Mouse (Mus musculus) urinary bladder, postnatal 36 days (tissue): ENCODE measurements around the gene Fgfr2.
A peak's percentile ranks its signal among the peaks of the same experiment; 100 is the strongest.

ENCODE experiments used
- DNase-seq, 2 experiments: peaks; one replicate each; pipeline ENCODE4 v3.0.0; 2022; ENCODE audit warnings: low spot score in 2 of 2, mixed read lengths in 1 of 2

The Fgfr2 gene

DNA sequence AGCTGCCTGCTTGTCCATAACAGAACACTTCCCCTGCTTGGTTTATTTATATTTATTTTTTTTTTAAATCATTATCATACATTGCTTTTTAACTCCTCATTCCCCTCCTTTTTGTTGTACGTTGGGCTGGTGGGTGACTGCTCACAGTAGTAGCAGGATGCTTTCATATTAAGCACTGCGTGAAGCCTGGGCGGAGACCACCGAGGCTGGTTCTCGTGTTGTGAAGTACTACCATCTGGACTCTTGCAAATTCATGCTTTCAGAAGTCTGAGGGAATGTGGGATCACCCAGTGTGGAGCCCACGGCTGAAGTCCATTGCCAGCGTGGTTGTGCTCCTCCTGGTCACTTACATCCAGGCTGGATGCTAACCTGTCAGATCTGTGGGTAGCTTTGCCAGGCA, 2391.4 kb downstream of the Fgfr2 start:
- no peak for DNase-seq

DNA sequence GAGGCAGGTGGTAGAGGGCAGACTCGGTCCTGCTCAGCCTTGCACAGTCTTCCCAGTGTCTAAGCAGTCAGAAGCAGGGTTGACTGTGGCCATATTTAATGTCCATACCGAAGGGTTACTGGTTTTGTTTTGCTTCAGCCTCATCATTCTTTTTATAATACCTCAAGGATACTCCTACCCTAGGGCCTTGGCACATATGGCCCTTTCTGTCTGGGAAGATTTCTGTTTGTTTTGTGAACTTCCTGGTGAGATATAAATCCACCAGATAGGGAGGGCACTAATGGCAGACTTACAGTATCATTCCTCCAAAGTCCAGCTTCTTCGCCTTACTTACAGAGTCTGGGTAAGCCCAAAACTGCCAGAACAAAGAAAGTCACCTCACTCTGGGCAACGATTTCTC, 2395.6 kb downstream of the Fgfr2 start:
- DNase-seq = no peak

DNA sequence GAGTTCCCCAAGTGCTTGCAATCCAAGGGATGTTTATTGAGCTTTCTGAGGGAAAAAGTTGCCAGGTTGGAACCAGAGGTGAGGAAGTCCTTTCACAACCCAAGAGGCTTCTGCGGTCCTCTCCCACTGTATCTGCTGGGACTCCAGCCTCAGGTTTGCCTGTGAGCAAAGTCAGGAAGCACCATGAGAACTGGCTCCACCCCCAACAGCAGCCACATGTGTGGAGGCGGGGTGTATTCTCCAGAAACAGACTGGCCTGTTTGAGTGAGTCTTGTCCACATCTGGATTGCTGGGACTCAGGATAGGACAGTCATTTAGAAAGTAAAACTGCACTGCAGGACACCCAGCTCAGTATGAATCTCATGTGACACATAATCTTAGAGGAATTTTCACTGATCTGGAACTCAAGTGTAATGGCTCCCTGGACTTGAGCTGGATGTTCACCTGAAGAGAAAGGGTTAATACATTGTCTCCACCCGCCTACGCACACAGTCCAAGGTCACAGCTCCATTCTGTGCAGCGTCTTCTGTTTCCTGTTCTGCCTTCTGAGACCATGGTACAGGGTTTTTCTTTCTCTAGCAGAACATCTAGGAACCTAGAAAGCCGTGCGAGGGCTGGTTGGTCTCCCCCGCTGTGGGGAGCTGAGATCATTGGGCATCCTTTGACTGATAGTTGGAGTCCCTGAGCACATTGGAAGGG, 2396.3 kb downstream of the Fgfr2 start:
- no peak for DNase-seq

DNA sequence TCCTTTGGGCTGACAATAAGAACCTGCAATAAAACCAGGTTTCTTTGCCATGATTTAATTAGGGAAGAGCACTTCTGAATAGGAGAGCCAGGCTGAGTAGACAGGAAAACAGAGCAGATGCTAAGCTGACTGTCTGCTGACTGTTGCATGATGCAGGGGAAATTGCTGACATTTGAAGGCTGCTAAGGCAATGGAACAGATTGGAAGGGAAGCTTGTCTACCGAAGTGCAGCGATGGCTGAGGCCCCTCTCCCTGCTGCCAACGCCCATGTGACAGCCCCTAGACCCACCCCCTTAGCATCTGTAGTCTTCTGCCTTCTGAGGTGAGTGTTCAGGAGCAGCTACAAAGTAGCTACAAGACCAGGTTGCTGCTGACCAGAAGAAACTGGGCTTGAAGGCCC, 2397.0 kb downstream of the Fgfr2 start:
- DNase-seq = no peak

DNA sequence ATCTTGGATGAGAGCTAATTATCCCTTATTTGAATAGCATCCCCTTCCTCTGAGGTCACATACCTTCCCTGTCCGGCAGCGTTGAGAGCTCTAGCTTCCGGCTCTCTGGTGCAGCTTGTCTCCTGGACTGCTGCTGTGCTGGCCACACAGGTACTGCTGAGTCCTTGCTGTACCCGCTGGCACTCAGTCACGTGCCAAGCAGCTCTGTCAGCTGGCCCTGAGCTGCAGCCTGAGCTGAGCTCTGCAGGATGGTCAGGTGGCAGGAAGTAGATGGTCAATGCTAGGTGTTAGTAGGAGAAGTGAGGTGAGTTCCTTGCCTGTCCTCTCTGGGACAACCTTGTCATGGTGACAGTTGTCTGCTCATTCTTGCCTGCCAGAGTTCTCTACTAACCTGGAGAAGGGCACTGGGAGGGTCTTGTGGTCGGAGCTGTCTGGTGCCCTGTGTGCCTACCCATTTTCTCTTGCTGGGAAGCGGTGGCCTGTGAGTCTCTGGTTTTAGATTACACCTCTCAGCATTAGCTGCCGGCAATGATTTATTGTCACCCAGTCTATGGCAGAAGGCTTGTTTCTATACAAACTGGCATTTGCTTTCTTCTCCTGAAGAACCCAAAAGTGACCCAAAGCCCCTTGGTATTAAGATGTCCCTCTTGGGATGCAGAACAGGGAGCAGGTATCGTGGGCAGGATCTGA, 2402.4 kb downstream of the Fgfr2 start:
- no peak for DNase-seq

DNA sequence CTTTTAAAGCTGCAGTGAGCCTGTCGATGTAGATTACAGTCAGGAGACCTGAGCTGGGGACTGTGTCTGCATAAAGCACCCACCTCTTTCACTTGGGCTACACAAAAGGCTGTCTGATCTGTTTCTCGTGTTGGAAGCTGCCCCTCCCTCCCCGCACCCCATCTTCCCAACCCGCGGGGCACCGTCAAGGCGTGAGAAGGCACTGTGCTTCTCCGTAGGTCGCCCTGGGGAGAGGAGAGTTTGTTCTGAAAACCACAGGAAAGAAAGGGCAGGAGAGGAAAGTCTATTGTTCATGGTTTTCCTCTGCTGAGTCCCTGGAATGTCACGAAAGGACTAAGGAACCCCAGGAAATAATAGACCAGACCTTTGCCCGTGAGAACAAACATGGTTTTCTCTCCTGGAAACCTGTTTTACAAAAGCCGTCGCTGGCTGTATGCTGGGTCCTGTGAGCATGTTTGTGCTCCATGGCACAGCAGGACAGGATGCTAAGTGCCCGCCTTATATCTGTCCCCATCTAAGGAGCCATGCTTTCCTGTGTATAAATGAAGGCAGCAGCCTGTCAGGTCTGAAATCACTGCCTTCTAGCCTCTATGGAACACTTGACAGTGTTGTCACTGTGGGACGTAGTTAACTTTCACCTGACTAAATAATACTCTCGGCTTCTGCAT, 2403.1 kb downstream of the Fgfr2 start:
- no peak for DNase-seq

DNA sequence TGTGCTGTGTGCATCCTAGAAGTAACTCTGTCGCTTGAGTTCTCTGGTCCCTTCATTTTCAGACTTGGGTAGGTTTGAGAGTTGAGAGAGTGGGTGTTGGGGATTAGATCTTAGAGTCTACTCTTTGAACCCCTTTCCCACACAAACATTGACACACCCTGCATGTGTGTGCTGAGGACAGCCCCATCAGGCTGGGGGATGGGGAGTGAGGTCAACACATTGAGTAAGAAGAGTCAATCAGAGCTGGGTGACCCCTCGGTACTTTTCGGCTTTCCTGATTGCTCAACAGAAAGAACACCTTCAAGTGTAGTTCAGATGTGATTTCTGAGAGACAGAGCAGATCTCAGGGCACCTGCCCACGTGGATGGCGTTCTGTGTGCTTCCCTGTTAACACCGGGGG, 2406.2 kb downstream of the Fgfr2 start:
- no peak for DNase-seq

DNA sequence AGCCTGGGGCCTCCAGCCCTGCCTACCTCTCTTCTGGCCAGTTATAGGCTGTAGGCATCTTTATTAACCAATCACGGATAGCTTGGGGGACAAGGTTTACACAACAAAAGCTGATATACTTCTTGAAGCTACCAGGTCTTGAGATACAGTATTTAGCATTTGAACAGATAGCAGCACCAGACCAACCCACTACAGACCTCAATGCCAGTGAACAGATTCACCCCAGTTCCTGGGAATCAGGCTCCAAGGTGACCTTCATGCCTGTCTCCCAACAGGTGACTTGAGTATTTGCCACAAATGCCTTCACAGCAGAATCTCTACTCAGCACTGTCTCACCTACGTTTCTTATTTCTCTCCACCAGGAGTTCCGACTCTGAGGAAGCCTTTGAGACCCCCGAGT, 2406.8 kb downstream of the Fgfr2 start:
- no peak for DNase-seq

DNA sequence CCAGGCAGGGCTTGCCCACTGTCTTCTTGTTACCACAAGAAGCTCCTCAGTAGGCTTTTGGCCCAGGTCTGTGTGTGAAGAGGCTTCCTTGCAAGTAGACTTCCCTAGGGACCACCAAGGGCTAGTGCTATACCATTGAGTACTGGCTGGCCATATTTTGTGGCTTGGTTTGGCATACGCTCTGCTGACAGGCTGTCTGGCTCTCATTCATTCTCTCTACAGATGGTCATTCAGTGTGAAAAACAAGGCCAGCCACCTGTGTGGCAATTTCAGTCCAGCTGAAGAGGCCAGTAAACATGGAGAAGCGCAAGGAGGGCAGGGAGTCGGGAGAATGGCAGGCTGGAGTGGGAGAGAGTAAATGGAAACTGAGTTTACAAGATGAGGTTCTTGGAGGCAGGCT, 2407.7 kb downstream of the Fgfr2 start:
- no peak for DNase-seq

DNA sequence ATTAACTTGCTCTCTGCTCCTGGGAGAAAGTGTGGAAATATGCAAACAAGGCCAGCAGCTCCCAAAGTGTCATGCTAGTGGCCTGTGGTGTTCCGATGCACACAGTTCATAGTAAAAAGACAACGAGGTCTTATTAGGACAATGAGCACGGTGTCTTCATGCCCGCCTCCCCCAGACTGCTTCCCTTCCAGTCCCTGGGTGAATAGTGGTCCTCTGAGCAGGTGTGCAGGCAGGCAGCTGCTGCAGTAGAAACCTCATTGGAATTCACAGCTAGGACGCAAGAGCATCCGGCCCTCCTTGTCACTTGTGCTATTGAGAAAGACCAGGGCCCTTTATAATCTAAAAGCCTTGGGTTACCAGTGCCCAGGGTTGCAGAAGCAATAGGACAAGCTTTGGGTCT, 2409.8 kb downstream of the Fgfr2 start:
- DNase-seq = no peak

DNA sequence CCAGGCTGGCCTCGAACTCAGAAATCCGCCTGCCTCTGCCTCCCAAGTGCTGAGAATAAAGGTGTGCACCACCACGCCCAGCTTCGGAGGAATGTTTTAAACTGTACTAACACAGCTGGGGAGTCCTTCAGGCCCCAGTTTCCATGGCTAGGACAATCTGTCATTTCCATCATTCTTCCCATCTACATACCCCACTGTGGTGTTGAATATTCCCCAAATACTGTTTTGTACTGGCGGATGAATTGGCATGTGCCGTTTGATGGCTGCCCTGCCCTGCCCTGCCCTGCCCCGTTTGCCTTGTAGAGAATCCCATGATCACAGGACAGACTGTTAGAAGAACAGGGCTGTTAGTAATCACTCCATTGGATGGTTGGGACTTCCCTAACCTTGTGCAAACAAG, 2411.3 kb downstream of the Fgfr2 start:
- no peak for DNase-seq

DNA sequence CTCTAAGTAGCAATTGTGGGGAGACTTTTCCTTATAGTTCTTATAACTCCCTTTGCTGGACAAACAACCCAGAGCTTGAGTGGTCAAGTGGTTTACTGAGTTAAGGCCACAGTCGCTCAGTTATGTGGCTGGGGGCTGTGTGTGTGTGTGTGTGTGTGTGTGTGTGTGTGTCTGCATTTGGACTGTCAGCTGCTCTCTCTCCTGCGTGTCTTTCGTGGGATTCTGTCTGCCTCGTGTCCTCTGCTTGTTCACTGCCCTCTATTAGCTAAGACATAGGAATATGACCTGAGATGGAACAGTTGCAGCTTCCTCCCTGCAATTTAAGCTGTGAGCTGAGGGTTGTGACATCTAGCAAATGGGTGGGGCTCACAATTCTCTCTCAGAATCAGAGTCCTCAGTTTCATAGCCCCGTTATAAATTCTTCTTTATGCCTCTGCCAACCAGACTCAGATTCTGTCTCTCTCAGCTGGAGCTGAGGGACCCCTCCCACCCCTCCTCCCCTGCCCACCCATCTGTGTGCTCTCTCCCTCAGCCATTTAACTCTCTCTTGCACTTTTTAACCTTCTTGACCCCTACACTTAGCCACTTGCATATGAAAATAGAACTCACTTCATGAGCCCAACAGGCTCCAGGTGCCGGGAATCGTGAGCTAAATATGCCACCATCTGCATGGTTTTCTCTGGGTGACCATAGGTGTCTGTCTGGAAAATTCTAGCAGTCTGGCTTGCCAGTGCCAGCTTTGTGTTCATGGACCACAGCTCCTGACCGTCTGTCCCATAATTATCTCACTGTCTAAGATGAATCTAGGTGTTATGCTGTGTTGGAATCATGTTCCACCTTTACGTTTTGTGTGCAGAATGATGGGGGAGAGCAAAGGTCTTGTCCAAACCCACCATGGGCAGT, 2413.5 kb downstream of the Fgfr2 start:
- DNase-seq = no peak

DNA sequence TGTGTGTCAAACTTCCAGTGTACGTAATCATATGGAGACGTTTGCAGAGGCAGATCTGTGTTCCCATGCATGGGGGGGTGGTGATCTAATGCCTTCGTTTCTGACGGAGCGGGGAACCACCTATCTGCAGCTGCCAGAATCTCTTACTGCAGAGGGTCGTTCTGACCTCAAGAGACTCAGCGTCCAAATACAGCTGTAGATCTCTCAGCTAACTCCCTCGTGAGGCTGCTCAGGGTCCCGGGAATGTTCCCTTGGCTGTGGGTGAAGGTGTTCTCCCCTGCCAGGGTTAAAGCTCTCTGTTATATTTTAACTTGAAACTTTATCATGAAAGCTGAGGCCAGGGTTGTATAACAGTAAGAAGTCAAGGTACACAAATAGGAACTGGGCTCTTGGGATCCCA, 2414.2 kb downstream of the Fgfr2 start:
- DNase-seq = no peak

DNA sequence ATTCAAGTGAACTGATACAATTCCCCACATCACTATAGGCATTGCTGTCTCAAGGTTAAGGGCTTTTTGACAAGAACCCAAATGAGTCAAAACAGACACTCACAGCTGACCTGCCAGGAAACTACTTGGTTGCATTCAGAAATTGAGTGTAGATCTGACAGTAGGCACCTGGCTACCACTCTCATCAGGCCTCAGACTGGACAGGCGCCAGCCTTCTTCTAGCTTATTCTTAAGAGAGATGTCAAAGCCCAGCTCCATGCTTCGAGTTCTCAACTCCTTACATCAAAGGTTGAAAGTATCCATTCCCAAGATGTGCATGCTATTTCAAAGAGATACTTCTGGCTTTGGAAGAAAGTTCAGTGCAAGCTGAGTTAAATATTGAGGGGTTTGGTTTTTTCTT, 2417.9 kb downstream of the Fgfr2 start:
- no peak for DNase-seq

DNA sequence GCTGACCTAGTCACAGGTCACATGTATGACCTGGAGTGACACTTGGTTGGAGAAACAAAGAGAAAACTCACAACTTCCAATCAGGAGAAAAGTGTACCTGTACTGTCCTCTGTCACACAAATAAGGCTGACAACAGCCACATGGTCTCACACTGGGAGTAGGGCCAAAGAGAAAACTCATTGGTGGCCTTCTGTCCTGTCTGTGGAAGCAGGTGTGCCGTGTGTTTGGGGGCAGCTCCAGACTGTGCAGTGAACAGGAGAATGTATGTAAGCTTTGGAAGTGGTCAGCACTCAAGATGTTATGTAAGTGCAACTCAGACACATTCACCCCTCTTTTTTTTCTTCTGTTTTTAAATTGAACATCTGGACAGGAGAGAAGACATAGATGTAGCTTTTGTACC, 2421.8 kb downstream of the Fgfr2 start:
- DNase-seq = no peak

DNA sequence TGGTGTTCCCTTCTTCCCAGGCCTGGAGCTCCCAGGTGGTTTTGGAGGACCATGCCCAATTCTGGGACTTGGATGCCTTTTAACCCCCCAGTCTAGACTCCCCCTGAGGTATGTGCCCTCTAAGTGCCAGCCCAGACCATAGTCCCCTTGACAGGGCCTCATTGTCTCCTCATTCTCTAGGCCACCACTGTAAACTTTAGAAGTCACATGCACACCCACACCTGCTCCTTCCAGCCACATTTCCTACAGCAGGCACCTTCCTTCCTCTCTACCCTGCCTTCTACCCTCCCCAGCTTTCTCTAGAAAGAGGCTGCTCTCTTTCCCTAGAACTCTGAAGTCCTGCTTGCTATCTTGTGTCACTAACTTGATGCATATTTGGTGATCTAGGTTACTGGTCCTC, 2424.7 kb downstream of the Fgfr2 start:
- no peak for DNase-seq

DNA sequence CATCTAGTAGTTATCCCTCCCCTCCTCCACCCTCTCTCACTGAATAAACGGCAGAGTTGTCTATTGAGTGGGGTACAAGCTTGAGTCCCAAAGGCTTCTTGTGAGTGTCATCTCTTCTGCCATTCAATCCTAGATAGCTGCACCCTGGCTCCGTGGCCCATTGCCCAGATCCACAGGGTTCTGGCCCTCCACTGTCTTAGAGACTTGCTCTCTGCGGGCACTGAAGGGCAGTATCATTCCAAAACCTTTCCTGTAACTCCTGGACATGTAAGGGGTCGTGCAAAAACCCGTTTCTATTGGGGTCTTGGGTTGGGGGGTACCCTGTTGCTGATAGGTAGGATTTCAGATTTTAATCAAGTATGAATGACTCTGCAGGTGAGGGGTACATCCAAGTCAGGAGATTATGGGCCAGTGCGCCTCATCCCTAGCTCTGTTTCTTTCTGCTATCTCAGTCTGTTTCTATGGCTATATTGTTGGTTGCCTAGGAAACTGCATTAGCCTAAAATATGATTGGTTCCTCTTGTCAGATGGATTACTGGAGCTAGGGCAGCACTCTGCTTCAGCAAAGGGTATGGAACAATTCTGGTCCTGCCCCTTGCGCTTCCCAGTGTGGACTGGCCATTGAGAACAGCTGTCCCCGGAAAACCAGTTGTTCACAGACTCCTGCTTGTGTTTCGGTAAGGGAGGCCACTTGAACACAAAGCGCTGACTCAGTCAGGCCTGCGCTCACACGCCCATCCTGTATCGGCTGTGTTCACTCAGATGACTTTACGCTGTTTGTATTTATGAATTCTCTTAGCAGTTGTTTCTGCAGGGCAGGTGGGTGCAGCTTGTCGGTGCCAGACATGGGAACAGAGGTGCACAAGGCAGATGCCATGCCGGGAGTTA, 2426.6 kb downstream of the Fgfr2 start:
- DNase-seq = peak in 1 of 2 experiments; percentile 45

DNA sequence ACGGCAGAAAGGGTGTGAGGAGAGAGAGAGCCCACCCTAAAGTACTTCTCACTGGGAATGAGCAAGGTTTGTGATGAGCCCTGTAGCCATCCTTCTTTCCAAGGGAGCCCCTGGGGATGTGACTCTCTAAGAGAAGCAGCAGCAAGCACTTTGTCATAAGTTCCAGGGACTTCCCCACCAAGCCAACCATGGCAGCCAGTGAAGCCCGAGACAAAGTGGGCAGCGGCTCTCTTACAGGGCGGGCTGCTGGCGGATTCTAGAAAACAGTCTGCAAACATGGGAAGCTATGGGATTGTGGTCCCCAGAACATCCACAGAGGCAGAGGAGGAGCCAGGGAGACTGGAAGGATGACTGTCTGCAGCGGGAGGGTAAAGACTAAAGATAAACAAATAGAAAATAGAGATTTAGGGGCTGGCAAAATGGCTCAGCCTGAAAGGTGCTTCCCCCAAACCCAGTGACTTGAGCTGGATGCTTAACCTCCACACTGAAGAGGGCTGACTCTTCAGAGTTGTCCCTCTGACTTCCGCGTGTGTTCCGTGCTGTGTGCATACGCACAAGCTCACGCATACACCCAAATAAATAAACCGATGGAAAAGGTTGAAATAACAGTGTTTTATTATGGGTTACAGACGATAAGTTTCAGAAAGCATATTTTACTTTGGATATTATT, 2427.3 kb downstream of the Fgfr2 start:
- DNase-seq = no peak

DNA sequence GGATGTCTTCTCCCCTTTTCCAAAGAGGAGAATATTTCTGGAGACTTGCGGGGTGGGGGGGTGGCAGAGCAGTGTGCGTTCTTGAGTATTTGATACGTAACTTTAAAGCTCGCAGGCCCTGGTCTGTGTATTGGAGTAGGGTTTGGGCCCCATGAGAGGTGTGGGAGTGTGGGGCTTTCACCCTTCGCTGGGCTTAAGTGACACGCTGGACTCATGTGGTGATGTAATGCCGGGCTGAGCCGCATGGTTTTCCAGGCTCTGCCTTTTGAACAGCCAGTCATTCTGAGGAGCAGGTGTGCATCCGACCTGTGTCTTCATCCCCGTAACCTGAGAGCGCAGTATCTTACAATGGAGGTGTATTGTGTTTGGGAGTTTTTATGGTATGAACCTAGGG, 2429.4 kb downstream of the Fgfr2 start:
- no peak for DNase-seq

DNA sequence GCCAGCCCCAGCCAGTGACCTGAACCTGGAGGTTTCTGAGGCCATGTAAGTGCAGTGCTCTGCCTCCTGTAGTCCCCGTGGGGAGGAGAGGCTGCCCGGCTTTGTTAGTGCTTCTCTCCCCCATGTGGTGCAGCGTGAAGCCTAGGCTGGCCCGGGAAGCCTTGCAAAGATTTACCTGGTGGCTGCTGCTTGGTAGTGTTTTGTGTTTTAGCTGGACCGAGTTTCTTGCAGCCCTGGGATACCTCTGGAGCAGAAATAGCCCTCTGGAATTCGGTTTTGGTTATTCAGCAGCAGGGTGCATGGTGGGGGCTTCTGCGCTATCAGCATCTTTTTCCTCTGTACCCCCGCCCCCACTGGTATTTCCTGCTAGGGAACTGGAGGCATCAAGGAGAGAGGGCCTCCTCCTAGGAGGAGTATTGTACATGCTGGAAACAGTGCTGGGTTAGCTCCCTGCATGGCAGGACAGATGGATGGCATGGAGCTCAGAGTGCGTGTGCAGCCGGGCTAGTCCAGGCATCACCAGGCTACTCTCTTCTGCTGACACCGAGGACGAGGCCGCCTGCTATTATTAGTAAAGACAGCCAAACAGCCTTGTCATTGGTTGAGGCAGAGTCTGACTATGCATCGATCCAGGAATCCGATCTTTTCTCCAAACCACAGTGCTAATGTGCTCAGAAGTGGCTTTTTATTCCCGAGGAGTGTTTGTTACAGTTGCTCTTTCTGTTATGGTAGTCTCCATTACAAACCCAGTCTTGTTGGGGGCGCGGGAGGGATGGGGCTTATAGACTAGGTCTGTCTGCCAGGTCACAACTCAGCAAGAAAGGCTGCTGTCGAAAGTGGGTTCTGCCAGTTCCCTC, 2430.0 kb downstream of the Fgfr2 start:
- no peak for DNase-seq
